Mouse (Mus musculus) neural tube, embryonic 15.5 days (tissue): ENCODE results near the gene Larp1. TPM values are rescaled to one million over a fixed set of nuclear protein-coding genes. Genes with fewer than 3 reads are reported as not detected.
"Not testable (repeated sequence)": the region's sequence is repeated elsewhere in the genome, so short reads cannot be mapped to it uniquely, and the experiment has no call there.

ENCODE experiments used
- ATAC-seq: fragments of 200-750 bp; cut with Nextera tagmentation; 2 replicates; pipeline ENCODE4 v1.8.0; 2017; ENCODE audit warnings: mild to moderate bottlenecking, moderate TSS enrichment, moderate library complexity; ENCODE audit not compliant: low FRiP score
- H3K27ac ChIP-seq: fragments of 300-500 bp; sonication (generic); replicated peaks from 2 replicates; pipeline ENCODE4 v1.5.1; 2015; ENCODE audit warnings: mild to moderate bottlenecking, inconsistent platforms
- H3K27me3 ChIP-seq: fragments of 300-500 bp; sonication (generic); replicated peaks from 2 replicates; pipeline ENCODE4 v1.6.1; 2015; ENCODE audit warnings: inconsistent platforms
- H3K36me3 ChIP-seq: fragments of 300-500 bp; sonication (generic); 2 replicates; pipeline ENCODE4 v1.6.1; 2015; ENCODE audit warnings: inconsistent platforms
- H3K4me1 ChIP-seq: fragments of 300-500 bp; sonication (generic); 2 replicates; pipeline ENCODE4 v1.6.1; 2015; ENCODE audit warnings: inconsistent platforms
- H3K4me2 ChIP-seq: fragments of 300-500 bp; sonication (generic); 2 replicates; pipeline ENCODE4 v1.6.1; 2015; ENCODE audit warnings: inconsistent platforms, mild to moderate bottlenecking, moderate library complexity
- H3K4me3 ChIP-seq: fragments of 300-500 bp; sonication (generic); replicated peaks from 2 replicates; pipeline ENCODE4 v1.5.1; 2015; ENCODE audit warnings: mild to moderate bottlenecking, inconsistent platforms
- H3K9ac ChIP-seq: fragments of 300-500 bp; sonication (generic); replicated peaks from 2 replicates; pipeline ENCODE4 v1.6.1; 2015; ENCODE audit warnings: mild to moderate bottlenecking, inconsistent platforms
- H3K9me3 ChIP-seq: fragments of 300-500 bp; sonication (generic); replicated peaks from 2 replicates; pipeline ENCODE4 v1.6.1; 2016; ENCODE audit warnings: inconsistent platforms
- WGBS: fragments of 180-500 bp; shearing (Covaris S2); methylation state at CpG from one replicate; pipeline ENCODE4 v1.1.7; 2015; ENCODE audit warnings: mixed read lengths; 5-methylcytosine and 5-hydroxymethylcytosine counted together
- polyA plus RNA-seq: library from polyadenylated mRNA; unstranded; fragments of >200 nt; fragmentation: Nextera tagmentation; extraction: Ambion mirVana; gene quantifications from 2 replicates; pipeline ENCODE4 v1.2.1, GENCODE M21; 2015

The Larp1 gene
- polyA plus RNA-seq, 1 experiment from 2014 or later = 19.9 TPM

- Histone ChIP-seq H3K36me3 (no peaks in the 10 kb centered on the region), H3K4me2 (no peak overlapping the region), H3K27me3 (no peaks in the 10 kb centered on the region), H3K27ac (no peak overlapping the region), H3K9ac (no peak overlapping the region), H3K9me3 (no peaks in the 10 kb centered on the region), H3K4me1 (peaks cover 9% of the 10 kb centered on the region; the same call in 1 of the 2 replicates), H3K4me3 (no peak overlapping the region)
- 74% methylated on average over 3 of the region's 3 CpGs for WGBS
- ATAC-seq = no peak
Observed at GRCm38 (mm10) chr11:58033635-58034034, 24.8 kb downstream of the Larp1 start.

- Histone ChIP-seq H3K4me3 (no peak overlapping the region), H3K36me3 (peaks cover 12% of the 10 kb centered on the region), H3K4me1 (peaks cover 7% of the 10 kb centered on the region; the same call in 1 of the 2 replicates), H3K4me2 (no peak overlapping the region), H3K9me3 (no peaks in the 10 kb centered on the region), H3K9ac (no peak overlapping the region), H3K27me3 (no peaks in the 10 kb centered on the region), H3K27ac (no peak overlapping the region)
- 85% methylated on average over 1 of the region's 1 CpGs for WGBS
- no peak for ATAC-seq
Observed at GRCm38 (mm10) chr11:58039027-58039426, 30.2 kb downstream of the Larp1 start.

GRCm38 (mm10) chr11:58042861-58043431 is 34.1 kb downstream of the Larp1 start:
- 90% methylated on average over 5 of the region's 5 CpGs for whole genome bisulfite sequencing
- no peak overlapping the region for H3K4me3 ChIP-seq

GRCm38 (mm10) chr11:58046438-58046837 is 37.6 kb downstream of the Larp1 start:
- 88% methylated on average over 4 of the region's 4 CpGs for WGBS
- H3K4me1 ChIP-seq = no peaks in the 10 kb centered on the region
- no peak for ATAC-seq
- no peak overlapping the region for H3K9ac ChIP-seq
- H3K9me3 ChIP-seq = no peaks in the 10 kb centered on the region
- H3K4me3 ChIP-seq = no peak overlapping the region
- H3K27me3 ChIP-seq = no peaks in the 10 kb centered on the region
- H3K36me3 ChIP-seq = peaks cover 58% of the 10 kb centered on the region
- H3K27ac ChIP-seq = no peak overlapping the region
- no peak overlapping the region for H3K4me2 ChIP-seq

More at GRCm38 (mm10) chr11:58042861-58043431, 34.1 kb downstream of the Larp1 start:
- Histone ChIP-seq H3K36me3 (peaks cover 28% of the 10 kb centered on the region), H3K9me3 (no peaks in the 10 kb centered on the region), H3K27ac (no peak overlapping the region), H3K4me1 (0 out of 2 replicates have a peak, but pooled peaks cover 7% of the 10 kb centered on the region), H3K9ac (no peak overlapping the region), H3K4me2 (no peak overlapping the region), H3K27me3 (no peaks in the 10 kb centered on the region)
- no peak for ATAC-seq

GRCm38 (mm10) chr11:58057455-58057854 is 48.6 kb downstream of the Larp1 start:
- Histone ChIP-seq H3K9ac (no peak overlapping the region), H3K4me3 (no peak overlapping the region), H3K9me3 (no peaks in the 10 kb centered on the region), H3K36me3 (peaks cover 78% of the 10 kb centered on the region), H3K4me2 (no peak overlapping the region), H3K27me3 (no peaks in the 10 kb centered on the region), H3K27ac (no peak overlapping the region), H3K4me1 (no peaks in the 10 kb centered on the region)
- ATAC-seq = no peak
- 49% methylated on average over 6 of the region's 6 CpGs for WGBS

GRCm38 (mm10) chr11:58059752-58060151 is 50.9 kb downstream of the Larp1 start:
- H3K27ac ChIP-seq, ATAC-seq, H3K4me2 ChIP-seq, H3K4me1 ChIP-seq, H3K4me3 ChIP-seq, H3K9me3 ChIP-seq, H3K9ac ChIP-seq, H3K27me3 ChIP-seq: not testable (repeated sequence)
- 94% methylated on average over 7 of the region's 7 CpGs for WGBS
- peaks cover 58% of the 10 kb centered on the region for H3K36me3 ChIP-seq

GRCm38 (mm10) chr11:58061218-58061617 is 52.4 kb downstream of the Larp1 start:
- WGBS = 93% methylated on average over 4 of the region's 4 CpGs

GRCm38 (mm10) chr11:58062586-58062985 is 53.7 kb downstream of the Larp1 start:
- Histone ChIP-seq H3K4me3 (no peak overlapping the region), H3K9me3 (no peaks in the 10 kb centered on the region), H3K4me2 (no peak overlapping the region), H3K9ac (no peak overlapping the region), H3K27ac (no peak overlapping the region), H3K27me3 (no peaks in the 10 kb centered on the region), H3K4me1 (no peaks in the 10 kb centered on the region), H3K36me3 (peaks cover 35% of the 10 kb centered on the region)
- ATAC-seq = no peak
- WGBS = 89% methylated on average over 4 of the region's 4 CpGs

More at GRCm38 (mm10) chr11:58061218-58061617, 52.4 kb downstream of the Larp1 start:
- H3K4me2 ChIP-seq, H3K9me3 ChIP-seq, H3K4me1 ChIP-seq, H3K27me3 ChIP-seq, H3K4me3 ChIP-seq, H3K27ac ChIP-seq, H3K9ac ChIP-seq, ATAC-seq: not testable (repeated sequence)
- peaks cover 46% of the 10 kb centered on the region for H3K36me3 ChIP-seq

- H3K9me3 ChIP-seq = no peaks in the 10 kb centered on the region
- H3K36me3 ChIP-seq = peaks cover 15% of the 10 kb centered on the region
- H3K4me1 ChIP-seq = no peaks in the 10 kb centered on the region
- H3K27ac ChIP-seq = no peak overlapping the region
- no peak overlapping the region for H3K9ac ChIP-seq
- H3K4me2 ChIP-seq = no peak overlapping the region
- H3K27me3 ChIP-seq = no peaks in the 10 kb centered on the region
- WGBS = 89% methylated on average over 4 of the region's 4 CpGs
- no peak overlapping the region for H3K4me3 ChIP-seq
- ATAC-seq = no peak
Observed at GRCm38 (mm10) chr11:58065025-58065424, 56.2 kb downstream of the Larp1 start.

- no peak overlapping the region for H3K4me2 ChIP-seq
- H3K9ac ChIP-seq = no peak overlapping the region
- no peaks in the 10 kb centered on the region for H3K4me1 ChIP-seq
- no peak overlapping the region for H3K27ac ChIP-seq
- WGBS = 87% methylated on average over 3 of the region's 3 CpGs
- H3K27me3 ChIP-seq = no peaks in the 10 kb centered on the region
- no peak overlapping the region for H3K4me3 ChIP-seq
- ATAC-seq = no peak
- H3K36me3 ChIP-seq = no peaks in the 10 kb centered on the region
- no peaks in the 10 kb centered on the region for H3K9me3 ChIP-seq
Observed at GRCm38 (mm10) chr11:58072978-58073377, 64.1 kb downstream of the Larp1 start.

GRCm38 (mm10) chr11:58077270-58077669 is 68.4 kb downstream of the Larp1 start:
- no peaks in the 10 kb centered on the region for H3K4me1 ChIP-seq
- no peaks in the 10 kb centered on the region for H3K36me3 ChIP-seq

GRCm38 (mm10) chr11:58081716-58082115 is 72.9 kb downstream of the Larp1 start:
- no peak overlapping the region for H3K9ac ChIP-seq
- no peak overlapping the region for H3K4me3 ChIP-seq
- no peak overlapping the region for H3K4me2 ChIP-seq
- no peaks in the 10 kb centered on the region for H3K4me1 ChIP-seq
- H3K36me3 ChIP-seq = no peaks in the 10 kb centered on the region
- H3K27ac ChIP-seq = no peak overlapping the region
- no peak for ATAC-seq
- no peaks in the 10 kb centered on the region for H3K9me3 ChIP-seq
- no peaks in the 10 kb centered on the region for H3K27me3 ChIP-seq
- 87% methylated on average over 6 of the region's 6 CpGs for WGBS

More at GRCm38 (mm10) chr11:58077270-58077669, 68.4 kb downstream of the Larp1 start:
- H3K27me3 ChIP-seq = no peaks in the 10 kb centered on the region
- WGBS = 77% methylated on average over 4 of the region's 4 CpGs
- H3K4me3 ChIP-seq = no peak overlapping the region
- H3K27ac ChIP-seq = no peak overlapping the region
- no peak overlapping the region for H3K4me2 ChIP-seq
- H3K9me3 ChIP-seq = no peaks in the 10 kb centered on the region
- no peak for ATAC-seq
- H3K9ac ChIP-seq = no peak overlapping the region
